Mouse (Mus musculus): ENCODE measurements around the gene Gm29554. TPM values are rescaled to one million over a fixed set of nuclear protein-coding genes. Genes with fewer than 3 reads are reported as not detected.
"Not testable (repeated sequence)": the region's sequence is repeated elsewhere in the genome, so short reads cannot be mapped to it uniquely, and the experiment has no call there.

Gene Gm29554
- not detected for total RNA-seq (2021)

DNA sequence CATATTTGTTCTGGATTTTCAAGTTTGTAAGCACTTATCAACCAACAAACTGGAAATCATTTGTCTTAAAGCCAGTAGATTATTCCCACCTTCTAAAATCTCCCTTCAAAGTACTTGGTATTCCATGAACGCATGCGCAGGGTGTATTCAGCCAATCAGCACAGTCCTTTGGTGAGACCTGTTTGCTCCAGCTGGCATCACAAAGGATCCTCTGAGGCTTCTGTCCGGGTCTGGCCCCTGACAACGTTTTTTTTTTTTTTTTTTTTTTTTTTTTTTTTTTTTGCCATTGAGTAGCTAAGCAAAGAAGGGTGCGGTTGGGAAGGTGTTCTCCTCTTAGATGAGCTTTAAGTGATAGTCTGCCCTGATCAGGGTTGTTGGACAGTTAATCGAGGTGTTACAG, at the start of gene Gm29554:
Gene Gm29554, plus strand, starts transcription at position 301 of the 400 bp plus-strand sequence.
- not testable (repeated sequence) for DNase-seq

Other genes starting within 250 kb of the Gm29554 start
- not detected for gene Gm20812, start 108.0 kb downstream of the Gm29554 start, total RNA-seq (2021)